Mouse (Mus musculus): ENCODE data around the gene Ltbp2.

DNA sequence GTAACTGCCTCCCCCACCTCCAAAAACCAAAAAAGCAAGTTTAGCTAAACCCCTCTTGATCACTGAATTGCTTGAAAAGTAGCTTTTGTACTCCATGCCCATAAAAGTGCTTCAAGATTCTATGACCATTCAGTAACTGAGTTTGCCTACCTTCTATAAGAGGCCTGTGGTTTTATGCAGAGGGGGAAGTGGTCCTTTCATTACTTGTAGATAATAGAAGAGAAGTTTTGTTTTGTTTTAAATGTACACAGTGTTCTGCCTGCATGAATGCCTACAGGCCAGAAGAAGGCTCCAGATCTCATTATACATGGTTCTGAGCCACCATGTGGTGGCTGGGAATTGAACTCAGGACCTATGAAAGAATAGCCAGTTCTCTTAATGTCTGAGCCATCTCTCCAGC, 100.1 kb downstream of the Ltbp2 start:
- TF ChIP-seq CTCF (IDR thresholded peaks at IDR 0.05; ENCODE audit: borderline replicate concordance, insufficient read depth, low read length): no peak
- TF ChIP-seq POLR2A (IDR thresholded peaks at IDR 0.05; ENCODE audit: low read depth, low read length): no peak
